Mouse (Mus musculus): Measurements from ENCODE around the gene Gm49354. TPM values are rescaled to one million over a fixed set of nuclear protein-coding genes. Genes with fewer than 3 reads are reported as not detected.
"Not testable (repeated sequence)": the region's sequence is repeated elsewhere in the genome, so short reads cannot be mapped to it uniquely, and the experiment has no call there.

The Gm49354 gene
- polyA plus RNA-seq, 1 experiment from 2014 or later: not detected

DNA sequence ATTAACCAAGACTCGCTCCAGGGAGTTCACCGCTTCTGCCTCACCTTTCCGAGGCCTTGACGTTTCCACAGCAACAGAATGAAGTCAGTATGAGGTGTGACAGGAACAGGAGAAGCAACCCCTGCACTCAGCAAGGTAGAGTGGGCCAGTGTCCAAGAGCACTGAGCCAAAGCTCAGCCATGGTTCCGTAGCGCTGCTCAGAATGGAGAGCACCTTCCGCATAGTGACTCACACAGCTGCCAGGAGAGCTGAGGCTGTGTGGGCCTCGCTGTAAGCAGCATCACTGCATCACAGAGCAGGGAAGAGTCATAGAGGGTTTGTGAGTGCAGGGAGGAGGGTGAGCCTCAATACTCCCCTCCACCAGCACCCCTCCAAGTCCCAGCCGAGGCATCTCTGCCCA lies 35.3 kb downstream of the Gm49354 start, which contains the start of gene 1700014D04Rik:
Gene 1700014D04Rik (minus strand): TSS at position 42 of the 400 bp plus-strand sequence.
- Histone ChIP-seq H3K4me3 (ENCODE audit: low read depth, low read length) (no peak within 1 kb of the TSS), H3K27me3 (replicated peaks; ENCODE audit: control insufficient read depth, insufficient read depth, low read length) (no peaks in the 10 kb centered on the region), H3K4me1 (ENCODE audit: control insufficient read depth, insufficient read depth, low read length) (no peaks in the 10 kb centered on the region), H3K4me2 (ENCODE audit: low read length) (no peak within 1 kb of the TSS), H3K9ac (ENCODE audit: low read length) (no peak within 1 kb of the TSS), H3K36me3 (ENCODE audit: control insufficient read depth, insufficient read depth, low read length) (no peaks in the 10 kb centered on the region), H3K9me3 (replicated peaks; ENCODE audit: control insufficient read depth, low read length) (no peaks in the 10 kb centered on the region), H3K27ac (ENCODE audit: low read depth, low read length) (no peak within 1 kb of the TSS)
- WGBS: 79% methylated on average over 9 of the region's 9 CpGs
- ATAC-seq (no peak), DNase-seq (ENCODE audit: low spot score) (no peak)

GRCm38 (mm10) chr13:59746164-59746563 lies 35.9 kb downstream of the Gm49354 start:
- H3K9ac ChIP-seq (ENCODE audit: low read length): no peak overlapping the region
- H3K36me3 ChIP-seq (ENCODE audit: control insufficient read depth, insufficient read depth, low read length): no peaks in the 10 kb centered on the region
- DNase-seq (ENCODE audit: low spot score) (no peak), ATAC-seq (no peak)
- WGBS: 72% methylated on average over 6 of the region's 6 CpGs
- H3K27me3 ChIP-seq (replicated peaks; ENCODE audit: control insufficient read depth, insufficient read depth, low read length): no peaks in the 10 kb centered on the region
- H3K27ac ChIP-seq (ENCODE audit: low read depth, low read length): no peak overlapping the region
- H3K4me3 ChIP-seq (ENCODE audit: low read depth, low read length): no peak overlapping the region
- no peaks in the 10 kb centered on the region for H3K9me3 ChIP-seq (replicated peaks; ENCODE audit: control insufficient read depth, low read length)
- no peak overlapping the region for H3K4me2 ChIP-seq (ENCODE audit: low read length)
- H3K4me1 ChIP-seq (ENCODE audit: control insufficient read depth, insufficient read depth, low read length): no peaks in the 10 kb centered on the region

- Histone ChIP-seq H3K27ac (ENCODE audit: low read depth, low read length) (no peak overlapping the region), H3K9me3 (replicated peaks; ENCODE audit: control insufficient read depth, low read length) (no peaks in the 10 kb centered on the region)
These were observed 36.6 kb downstream of the Gm49354 start for GRCm38 (mm10) chr13:59745462-59745861.

DNA sequence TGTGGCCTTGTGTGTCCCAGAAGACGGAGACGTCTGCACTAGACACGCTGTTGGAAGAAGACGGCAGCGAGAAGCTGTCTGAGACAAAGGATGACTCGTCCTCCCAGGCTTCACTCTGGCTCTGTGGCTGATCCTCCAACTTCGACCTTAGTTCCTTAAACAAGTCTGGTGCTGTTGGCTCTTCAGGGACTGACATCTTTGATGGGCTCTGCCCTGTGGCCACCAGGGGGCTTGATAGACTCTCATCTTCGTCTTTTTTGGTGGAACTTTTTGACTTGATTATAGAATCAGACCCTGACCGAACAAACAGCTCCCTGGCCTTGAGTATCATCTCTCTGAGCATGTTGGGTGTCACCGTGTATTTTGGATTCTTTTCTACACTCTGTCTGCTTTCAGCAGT lies 40.3 kb downstream of the Gm49354 start:
- Histone ChIP-seq H3K4me1 (ENCODE audit: control insufficient read depth, insufficient read depth, low read length) (no peaks in the 10 kb centered on the region), H3K27me3 (replicated peaks; ENCODE audit: control insufficient read depth, insufficient read depth, low read length) (no peaks in the 10 kb centered on the region), H3K36me3 (ENCODE audit: control insufficient read depth, insufficient read depth, low read length) (no peaks in the 10 kb centered on the region), H3K4me2 (ENCODE audit: low read length) (no peak overlapping the region), H3K9me3 (replicated peaks; ENCODE audit: control insufficient read depth, low read length) (no peaks in the 10 kb centered on the region), H3K9ac (ENCODE audit: low read length) (no peak overlapping the region), H3K4me3 (ENCODE audit: low read depth, low read length) (no peak overlapping the region), H3K27ac (ENCODE audit: low read depth, low read length) (no peak overlapping the region)
- WGBS: 84% methylated on average over 10 of the region's 10 CpGs
- DNase-seq (ENCODE audit: low spot score): no peak
- ATAC-seq: no peak

More at GRCm38 (mm10) chr13:59745462-59745861, 36.6 kb downstream of the Gm49354 start:
- no peak overlapping the region for H3K4me3 ChIP-seq (ENCODE audit: low read depth, low read length)
- WGBS: 87% methylated on average over 6 of the region's 6 CpGs
- no peaks in the 10 kb centered on the region for H3K4me1 ChIP-seq (ENCODE audit: control insufficient read depth, insufficient read depth, low read length)
- DNase-seq (ENCODE audit: low spot score) (no peak), ATAC-seq (no peak)
- H3K36me3 ChIP-seq (ENCODE audit: control insufficient read depth, insufficient read depth, low read length): no peaks in the 10 kb centered on the region
- no peak overlapping the region for H3K9ac ChIP-seq (ENCODE audit: low read length)
- H3K4me2 ChIP-seq (ENCODE audit: low read length): no peak overlapping the region
- H3K27me3 ChIP-seq (replicated peaks; ENCODE audit: control insufficient read depth, insufficient read depth, low read length): no peaks in the 10 kb centered on the region

DNA sequence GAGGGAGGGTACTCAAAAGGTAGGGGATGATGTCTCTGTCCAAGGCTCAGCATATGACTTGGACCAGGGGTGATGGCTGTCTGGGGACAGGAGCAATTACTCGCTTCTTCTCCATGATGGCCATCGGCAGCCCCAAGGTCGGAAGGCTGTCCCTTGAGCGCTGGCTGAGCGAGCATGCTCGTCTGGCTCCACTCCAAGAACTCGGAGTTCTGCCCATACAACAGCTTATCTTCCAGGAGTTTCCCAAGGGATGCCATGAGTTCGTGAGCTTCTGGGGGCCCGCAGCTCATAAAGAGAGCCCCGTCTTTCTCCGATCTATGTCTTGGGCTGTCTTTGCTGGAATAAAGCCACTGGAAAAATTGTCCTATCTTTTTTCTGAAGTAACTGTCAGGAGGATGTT lies 40.9 kb downstream of the Gm49354 start:
- Histone ChIP-seq H3K9ac (ENCODE audit: low read length) (no peak overlapping the region), H3K4me1 (ENCODE audit: control insufficient read depth, insufficient read depth, low read length) (no peaks in the 10 kb centered on the region), H3K4me3 (ENCODE audit: low read depth, low read length) (no peak overlapping the region), H3K4me2 (ENCODE audit: low read length) (no peak overlapping the region), H3K36me3 (ENCODE audit: control insufficient read depth, insufficient read depth, low read length) (no peaks in the 10 kb centered on the region), H3K27me3 (replicated peaks; ENCODE audit: control insufficient read depth, insufficient read depth, low read length) (no peaks in the 10 kb centered on the region), H3K9me3 (replicated peaks; ENCODE audit: control insufficient read depth, low read length) (no peaks in the 10 kb centered on the region), H3K27ac (ENCODE audit: low read depth, low read length) (no peak overlapping the region)
- WGBS: 88% methylated on average over 11 of the region's 11 CpGs
- ATAC-seq (no peak), DNase-seq (ENCODE audit: low spot score) (no peak)

- WGBS: 90% methylated on average over 4 of the region's 4 CpGs
- no peaks in the 10 kb centered on the region for H3K4me1 ChIP-seq (ENCODE audit: control insufficient read depth, insufficient read depth, low read length)
- H3K9me3 ChIP-seq (replicated peaks; ENCODE audit: control insufficient read depth, low read length): no peaks in the 10 kb centered on the region
- H3K4me3 ChIP-seq (ENCODE audit: low read depth, low read length): no peak overlapping the region
- no peak overlapping the region for H3K4me2 ChIP-seq (ENCODE audit: low read length)
- H3K27me3 ChIP-seq (replicated peaks; ENCODE audit: control insufficient read depth, insufficient read depth, low read length): no peaks in the 10 kb centered on the region
- no peak overlapping the region for H3K27ac ChIP-seq (ENCODE audit: low read depth, low read length)
- no peaks in the 10 kb centered on the region for H3K36me3 ChIP-seq (ENCODE audit: control insufficient read depth, insufficient read depth, low read length)
- DNase-seq (ENCODE audit: low spot score) (no peak), ATAC-seq (no peak)
- H3K9ac ChIP-seq (ENCODE audit: low read length): no peak overlapping the region
These were observed 42.6 kb downstream of the Gm49354 start for GRCm38 (mm10) chr13:59739397-59739796.

- Histone ChIP-seq H3K9ac (ENCODE audit: low read length) (no peak overlapping the region), H3K9me3 (replicated peaks; ENCODE audit: control insufficient read depth, low read length) (no peaks in the 10 kb centered on the region), H3K4me2 (ENCODE audit: low read length) (no peak overlapping the region), H3K4me1 (ENCODE audit: control insufficient read depth, insufficient read depth, low read length) (no peaks in the 10 kb centered on the region), H3K36me3 (ENCODE audit: control insufficient read depth, insufficient read depth, low read length) (no peaks in the 10 kb centered on the region), H3K27ac (ENCODE audit: low read depth, low read length) (no peak overlapping the region), H3K27me3 (replicated peaks; ENCODE audit: control insufficient read depth, insufficient read depth, low read length) (no peaks in the 10 kb centered on the region), H3K4me3 (ENCODE audit: low read depth, low read length) (no peak overlapping the region)
- DNase-seq (ENCODE audit: low spot score) (no peak), ATAC-seq (no peak)
- WGBS: 93% methylated on average over 2 of the region's 2 CpGs
These were observed 43.6 kb downstream of the Gm49354 start for GRCm38 (mm10) chr13:59738455-59738854.

DNA sequence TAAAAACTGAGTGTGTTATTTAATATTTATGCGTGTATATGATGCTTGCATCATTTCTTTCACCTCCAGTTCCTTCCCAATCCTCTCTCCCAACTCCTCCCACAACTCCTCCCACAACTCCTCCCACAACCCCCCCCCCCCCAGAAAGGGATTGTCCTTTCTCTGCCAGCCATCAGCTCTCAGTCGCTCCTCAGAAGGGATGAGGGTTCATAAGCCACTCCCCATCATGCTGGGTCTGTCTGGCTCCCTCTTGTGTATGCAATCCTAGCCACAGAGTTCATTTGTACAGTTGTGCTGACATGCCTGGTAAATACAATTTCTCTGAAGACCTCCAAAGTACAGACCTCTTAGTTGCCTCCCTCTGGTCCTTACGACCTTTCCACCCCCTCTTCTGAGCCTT lies 46.9 kb downstream of the Gm49354 start:
- Histone ChIP-seq H3K27ac (ENCODE audit: low read depth, low read length) (no peak overlapping the region), H3K36me3 (ENCODE audit: control insufficient read depth, insufficient read depth, low read length) (no peaks in the 10 kb centered on the region), H3K27me3 (replicated peaks; ENCODE audit: control insufficient read depth, insufficient read depth, low read length) (no peaks in the 10 kb centered on the region), H3K9ac (ENCODE audit: low read length) (no peak overlapping the region), H3K4me3 (ENCODE audit: low read depth, low read length) (no peak overlapping the region), H3K4me1 (ENCODE audit: control insufficient read depth, insufficient read depth, low read length) (no peaks in the 10 kb centered on the region), H3K9me3 (replicated peaks; ENCODE audit: control insufficient read depth, low read length) (no peaks in the 10 kb centered on the region), H3K4me2 (ENCODE audit: low read length) (no peak overlapping the region)
- 31% methylated on average over 3 of the region's 3 CpGs for WGBS
- no peak for ATAC-seq
- peak; percentile 45 for DNase-seq (ENCODE audit: low spot score)

DNA sequence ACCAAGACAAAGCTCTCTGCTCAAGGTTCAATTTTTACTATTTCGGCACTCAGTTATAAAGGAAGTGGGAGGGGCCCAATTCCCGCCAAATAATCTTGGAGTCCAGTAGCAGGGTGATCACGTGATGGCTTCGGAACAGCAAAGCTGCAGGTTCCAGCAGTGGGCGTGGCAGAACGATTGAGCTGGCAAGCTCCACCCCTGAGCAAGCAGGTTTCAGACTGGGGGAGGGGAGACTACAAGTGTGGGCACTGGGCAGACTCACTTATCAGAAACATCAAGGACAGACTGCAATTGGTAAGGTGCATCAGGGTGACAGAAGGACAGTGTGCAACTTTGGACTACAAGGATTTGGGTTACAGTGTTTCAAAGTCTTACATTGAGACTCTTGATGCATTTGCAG lies 47.7 kb downstream of the Gm49354 start:
- H3K27me3 ChIP-seq (replicated peaks; ENCODE audit: control insufficient read depth, insufficient read depth, low read length); ATAC-seq; H3K36me3 ChIP-seq (ENCODE audit: control insufficient read depth, insufficient read depth, low read length); DNase-seq (ENCODE audit: low spot score); H3K9me3 ChIP-seq (replicated peaks; ENCODE audit: control insufficient read depth, low read length); H3K4me3 ChIP-seq (ENCODE audit: low read depth, low read length); H3K27ac ChIP-seq (ENCODE audit: low read depth, low read length); H3K4me1 ChIP-seq (ENCODE audit: control insufficient read depth, insufficient read depth, low read length); H3K4me2 ChIP-seq (ENCODE audit: low read length); H3K9ac ChIP-seq (ENCODE audit: low read length): not testable (repeated sequence)
- WGBS: 27% methylated on average over 6 of the region's 6 CpGs

Data from forebrain, embryonic 14.5 days (tissue).